Mouse (Mus musculus) liver, embryonic 15.5 days (tissue): ENCODE measurements at regions not wholly inside any gene's neighbourhood (a gene's known extent, or its start where the extent isn't known, plus 50 kb on each side); places are given as distances from the start of the nearest gene placed in this dataset.

Experiments
- ATAC-seq: fragments of 200-750 bp; cut with Nextera tagmentation; 2 replicates; pipeline ENCODE4 v1.8.0; 2017; ENCODE audit warnings: moderate number of reproducible peaks, mild to moderate bottlenecking, moderate library complexity; ENCODE audit not compliant: insufficient read depth
- H3K27ac ChIP-seq: fragments of 300-500 bp; sonication (generic); replicated peaks from 2 replicates; pipeline ENCODE4 v1.5.1; 2015; ENCODE audit warnings: mild to moderate bottlenecking, inconsistent platforms
- H3K27me3 ChIP-seq: fragments of 300-500 bp; sonication (generic); 2 replicates; pipeline ENCODE4 v1.6.1; 2015; ENCODE audit warnings: mild to moderate bottlenecking, inconsistent platforms
- H3K36me3 ChIP-seq: fragments of 300-500 bp; sonication (generic); replicated peaks from 2 replicates; pipeline ENCODE4 v1.6.1; 2015; ENCODE audit warnings: moderate library complexity, mild to moderate bottlenecking, inconsistent platforms
- H3K4me1 ChIP-seq: fragments of 300-500 bp; sonication (generic); replicated peaks from 2 replicates; pipeline ENCODE4 v1.6.1; 2015; ENCODE audit warnings: inconsistent platforms
- H3K4me2 ChIP-seq: fragments of 300-500 bp; sonication (generic); 2 replicates; pipeline ENCODE4 v1.6.1; 2015; ENCODE audit warnings: moderate library complexity, mild to moderate bottlenecking, inconsistent platforms
- H3K4me3 ChIP-seq: fragments of 300-500 bp; sonication (generic); replicated peaks from 2 replicates; pipeline ENCODE4 v1.5.1; 2015; ENCODE audit warnings: mild to moderate bottlenecking, inconsistent platforms
- H3K9ac ChIP-seq: fragments of 300-500 bp; sonication (generic); 2 replicates; pipeline ENCODE4 v1.6.1; 2015; ENCODE audit warnings: moderate library complexity, mild to moderate bottlenecking, inconsistent platforms
- H3K9me3 ChIP-seq: fragments of 300-500 bp; sonication (generic); replicated peaks from 2 replicates; pipeline ENCODE4 v1.6.1; 2016; ENCODE audit warnings: inconsistent platforms
- WGBS: fragments of 180-500 bp; shearing (Covaris S2); methylation state at CpG from one replicate; pipeline ENCODE4 v1.1.7; 2015; ENCODE audit warnings: mixed read lengths; ENCODE audit not compliant: insufficient replicate concordance; 5-methylcytosine and 5-hydroxymethylcytosine counted together

DNA sequence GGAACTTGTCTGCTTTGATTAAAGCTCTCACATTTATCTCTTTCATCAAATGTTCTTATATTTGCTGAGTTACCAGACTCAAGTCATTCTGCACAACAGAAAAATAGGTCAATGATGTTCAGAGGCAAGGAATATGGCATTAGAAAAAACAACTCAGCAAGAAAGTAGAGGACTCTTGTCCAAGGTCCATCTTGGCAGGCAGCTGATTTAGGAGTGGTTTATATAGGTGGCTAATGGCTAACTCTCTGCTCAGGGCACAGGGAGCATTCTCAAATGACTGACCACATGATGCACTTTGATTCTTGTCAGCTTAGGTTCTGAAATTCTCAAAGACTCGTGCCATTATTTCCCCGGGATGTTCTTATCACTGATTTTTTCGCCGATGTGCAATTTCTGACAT, 216.7 kb upstream of the Mmadhc start:
- no peak overlapping the region for H3K4me3 ChIP-seq
- H3K27ac ChIP-seq = no peak overlapping the region
- no peak overlapping the region for H3K9ac ChIP-seq
- no peaks in the 10 kb centered on the region for H3K9me3 ChIP-seq
- no peak overlapping the region for H3K4me2 ChIP-seq
- H3K27me3 ChIP-seq = no peaks in the 10 kb centered on the region
- WGBS = 75% methylated on average over 4 of the region's 4 CpGs
- no peak for ATAC-seq
- no peaks in the 10 kb centered on the region for H3K36me3 ChIP-seq
- H3K4me1 ChIP-seq = no peaks in the 10 kb centered on the region

DNA sequence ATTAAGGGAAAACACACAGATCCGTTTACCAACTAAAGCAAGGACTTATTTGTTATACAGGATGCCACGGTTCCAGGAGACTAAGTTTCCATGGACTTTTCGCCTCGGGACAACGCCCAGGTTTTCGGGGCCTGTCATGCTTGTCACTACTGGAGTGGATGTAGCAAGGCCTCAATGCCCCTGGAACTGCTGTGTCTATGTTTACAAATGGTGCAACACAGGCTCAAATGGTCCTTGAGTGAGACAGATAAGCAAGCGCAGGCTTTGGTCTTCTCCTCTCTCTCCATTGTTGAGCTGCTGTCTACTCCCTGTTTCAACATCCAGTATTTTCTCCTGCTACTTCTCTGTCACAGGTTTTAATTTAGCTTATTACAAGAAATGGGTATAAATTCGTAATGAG, 202.1 kb upstream of the Mmadhc start:
- no peak overlapping the region for H3K9ac ChIP-seq
- no peaks in the 10 kb centered on the region for H3K27me3 ChIP-seq
- no peak overlapping the region for H3K27ac ChIP-seq
- no peaks in the 10 kb centered on the region for H3K9me3 ChIP-seq
- 58% methylated on average over 8 of the region's 8 CpGs for WGBS
- H3K4me1 ChIP-seq = no peaks in the 10 kb centered on the region
- ATAC-seq = no peak
- H3K4me2 ChIP-seq = no peak overlapping the region
- no peaks in the 10 kb centered on the region for H3K36me3 ChIP-seq
- no peak overlapping the region for H3K4me3 ChIP-seq

DNA sequence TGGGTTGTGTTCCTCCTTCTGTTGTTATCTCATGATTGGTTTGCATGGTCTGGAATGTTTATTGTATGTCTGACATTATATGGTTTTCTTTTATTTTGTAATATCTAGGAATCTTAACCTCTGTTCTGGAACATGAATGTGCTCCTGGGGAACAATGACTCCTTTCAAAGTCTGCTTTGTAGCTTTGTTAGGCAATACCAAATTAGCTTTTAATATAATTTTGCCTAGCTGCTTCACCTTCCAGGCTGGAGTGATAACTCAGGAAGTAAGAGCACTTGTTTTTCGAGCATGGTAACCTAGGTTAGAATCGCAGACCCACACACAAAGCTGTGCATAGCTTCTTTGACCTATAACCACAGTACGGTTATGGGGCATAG, 199.4 kb upstream of the Mmadhc start:
- no peak for ATAC-seq
- H3K27ac ChIP-seq = no peak overlapping the region
- no peak overlapping the region for H3K4me2 ChIP-seq
- H3K27me3 ChIP-seq = no peaks in the 10 kb centered on the region
- no peaks in the 10 kb centered on the region for H3K4me1 ChIP-seq
- WGBS = 63% methylated on average over 3 of the region's 3 CpGs
- H3K4me3 ChIP-seq = no peak overlapping the region
- no peak overlapping the region for H3K9ac ChIP-seq
- no peaks in the 10 kb centered on the region for H3K9me3 ChIP-seq
- H3K36me3 ChIP-seq = no peaks in the 10 kb centered on the region

DNA sequence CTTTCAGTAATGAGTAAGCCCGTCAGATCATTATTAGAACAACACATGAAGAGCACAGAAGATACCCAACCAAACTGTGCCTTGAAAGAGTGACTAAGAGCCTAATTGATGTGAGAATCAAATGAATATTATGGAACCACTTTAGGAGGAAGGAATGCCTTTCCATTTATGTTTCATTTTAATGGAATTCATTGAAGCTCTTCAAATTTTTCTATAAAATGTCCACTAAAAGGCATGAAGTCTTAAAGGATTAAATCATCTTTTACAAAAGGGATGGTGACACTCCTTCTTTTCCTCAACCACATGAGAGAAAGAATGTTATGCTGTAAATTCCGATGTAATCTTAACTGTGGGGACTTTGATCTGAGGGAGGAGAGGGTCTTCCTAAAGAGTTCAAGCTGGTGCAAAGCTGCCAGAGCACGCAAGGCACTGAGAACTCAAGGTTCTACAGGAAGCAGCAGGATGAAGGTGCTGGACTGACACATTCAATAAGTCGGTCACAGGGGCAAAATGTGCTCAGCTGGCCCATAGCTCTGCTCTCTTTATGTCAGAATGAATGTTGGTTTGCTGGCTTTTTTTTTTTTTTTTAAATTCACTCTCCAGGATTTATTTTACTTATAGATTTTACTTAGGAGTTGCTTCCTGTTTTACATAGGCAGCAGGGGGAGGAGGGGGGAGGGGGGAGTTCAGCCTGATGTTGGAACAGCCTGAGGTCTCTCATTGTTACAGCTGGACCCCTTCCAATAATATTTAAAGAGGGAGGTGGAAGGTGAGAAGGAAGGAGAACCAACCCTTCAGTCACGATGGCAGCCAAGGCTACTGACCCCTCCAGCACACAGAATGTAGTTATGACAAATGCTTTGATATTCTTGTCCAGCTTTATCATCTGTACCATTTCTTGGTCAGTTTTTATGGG, 198.8 kb upstream of the Mmadhc start:
- H3K36me3 ChIP-seq = no peaks in the 10 kb centered on the region

DNA sequence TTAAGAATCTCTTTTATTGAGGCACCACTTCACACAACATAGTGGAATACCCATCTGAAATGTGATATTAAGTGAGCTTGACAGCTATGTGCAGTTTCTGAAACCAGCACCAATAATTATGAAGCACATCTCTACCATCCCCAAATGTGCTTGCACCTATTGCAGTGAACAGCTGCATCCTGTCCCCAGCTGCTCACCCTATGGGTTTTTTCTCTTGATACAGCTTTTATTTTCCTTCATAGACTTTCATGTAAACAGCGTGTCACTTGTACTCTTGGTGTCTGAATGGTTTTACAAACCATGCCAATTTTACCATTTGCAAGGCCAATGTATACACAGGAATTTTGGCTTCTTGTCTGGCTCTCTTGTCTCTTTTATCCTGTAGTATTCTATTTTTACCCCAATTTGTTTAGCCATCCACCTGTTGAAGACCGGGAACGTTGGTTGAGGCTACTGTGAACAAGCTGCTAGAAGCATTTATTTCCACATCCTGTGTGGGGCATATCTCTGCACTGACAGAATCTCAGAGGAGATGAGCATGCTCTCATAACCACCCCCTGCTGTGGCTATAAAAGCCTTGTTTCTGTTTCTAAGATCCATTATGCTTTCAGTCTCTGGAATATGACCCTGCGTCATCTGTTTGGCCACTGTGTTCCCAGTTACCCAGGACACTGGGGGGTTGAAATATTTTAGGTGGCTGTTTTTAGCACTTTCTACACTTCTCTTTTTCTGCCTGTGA, 197.2 kb upstream of the Mmadhc start:
- Histone ChIP-seq H3K27me3 (no peaks in the 10 kb centered on the region), H3K27ac (no peak overlapping the region), H3K4me1 (no peaks in the 10 kb centered on the region), H3K4me3 (no peak overlapping the region), H3K9ac (no peak overlapping the region), H3K9me3 (no peaks in the 10 kb centered on the region), H3K36me3 (no peaks in the 10 kb centered on the region), H3K4me2 (no peak overlapping the region)
- 57% methylated on average over 4 of the region's 4 CpGs for WGBS
- no peak for ATAC-seq

More for the DNA sequence above, 198.8 kb upstream of the Mmadhc start:
- Histone ChIP-seq H3K9ac (no peak overlapping the region), H3K27ac (no peak overlapping the region), H3K4me2 (no peak overlapping the region), H3K4me1 (no peaks in the 10 kb centered on the region), H3K27me3 (no peaks in the 10 kb centered on the region), H3K9me3 (no peaks in the 10 kb centered on the region), H3K4me3 (no peak overlapping the region)
- 44% methylated on average over 5 of the region's 5 CpGs for WGBS
- no peak for ATAC-seq

DNA sequence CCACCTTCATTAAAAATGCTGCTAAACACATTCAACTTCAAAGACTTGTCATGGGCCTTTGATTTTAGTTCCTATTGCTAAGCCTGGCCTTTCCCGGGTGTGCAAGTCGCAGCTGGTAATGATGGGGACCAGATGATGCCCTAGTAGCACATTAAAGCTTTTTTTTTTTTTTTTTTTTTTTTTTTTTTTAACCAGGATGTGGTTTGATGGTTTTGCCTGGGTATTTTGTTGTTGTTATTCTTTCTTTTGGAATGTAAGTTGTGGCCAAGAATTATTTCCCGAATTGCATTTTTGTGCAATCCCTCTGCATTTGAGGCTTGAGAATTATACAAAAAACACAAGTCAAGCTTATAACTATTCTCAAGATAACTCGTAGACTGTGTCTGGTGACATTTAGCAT, 167.2 kb upstream of the Mmadhc start:
- H3K27me3 ChIP-seq = no peaks in the 10 kb centered on the region
- H3K36me3 ChIP-seq = no peaks in the 10 kb centered on the region
- no peaks in the 10 kb centered on the region for H3K9me3 ChIP-seq
- H3K9ac ChIP-seq = no peak overlapping the region
- H3K4me3 ChIP-seq = no peak overlapping the region
- H3K4me2 ChIP-seq = no peak overlapping the region
- H3K4me1 ChIP-seq = no peaks in the 10 kb centered on the region
- 44% methylated on average over 4 of the region's 4 CpGs for WGBS
- ATAC-seq = no peak
- no peak overlapping the region for H3K27ac ChIP-seq

DNA sequence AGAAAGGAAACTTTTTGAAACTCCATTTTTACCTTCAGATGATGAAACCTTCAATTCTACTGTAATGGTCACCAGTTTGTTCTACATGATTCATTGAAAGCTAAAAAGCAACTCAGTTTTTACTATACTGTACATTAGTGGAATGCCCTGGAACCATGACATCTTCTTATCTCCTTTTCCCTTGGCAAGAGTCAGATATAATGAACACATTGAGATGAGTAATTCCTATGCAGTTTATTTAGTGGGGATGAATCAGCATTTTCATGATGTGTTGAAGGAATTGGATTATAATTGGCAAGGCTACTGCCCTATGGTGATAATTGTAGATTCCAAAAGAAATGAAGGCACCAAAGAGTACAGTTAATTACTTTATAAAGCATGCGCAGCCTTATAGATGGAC, 165.8 kb upstream of the Mmadhc start:
- Histone ChIP-seq H3K36me3 (no peaks in the 10 kb centered on the region), H3K27me3 (no peaks in the 10 kb centered on the region), H3K9ac (no peak overlapping the region), H3K4me3 (no peak overlapping the region), H3K4me2 (no peak overlapping the region), H3K4me1 (no peaks in the 10 kb centered on the region), H3K27ac (no peak overlapping the region), H3K9me3 (no peaks in the 10 kb centered on the region)
- no peak for ATAC-seq
- 76% methylated on average over 1 of the region's 1 CpGs for WGBS

DNA sequence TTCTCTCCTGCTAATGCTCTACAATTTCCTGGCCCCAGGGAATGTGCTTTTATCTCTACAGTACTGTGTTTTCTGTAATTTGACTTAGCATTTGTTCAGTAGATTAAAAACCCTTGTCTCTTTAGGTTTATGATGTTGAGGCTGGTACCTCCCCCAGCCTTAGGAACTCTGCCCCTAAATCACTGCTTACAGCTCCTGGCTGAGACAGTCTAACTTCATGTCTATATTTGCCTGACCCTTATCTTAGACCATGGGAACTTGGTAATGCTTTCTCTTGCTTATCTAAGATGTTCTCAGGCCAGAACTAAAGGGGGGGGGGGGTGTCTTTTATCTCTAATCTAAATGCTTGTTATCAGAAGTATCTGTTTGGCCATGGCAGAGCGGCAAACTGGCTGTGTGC, 160.1 kb upstream of the Mmadhc start:
- H3K9ac ChIP-seq = no peak overlapping the region
- H3K36me3 ChIP-seq = no peaks in the 10 kb centered on the region
- H3K9me3 ChIP-seq = no peaks in the 10 kb centered on the region
- ATAC-seq = no peak
- 57% methylated on average over 1 of the region's 1 CpGs for WGBS
- H3K4me2 ChIP-seq = no peak overlapping the region
- H3K4me3 ChIP-seq = no peak overlapping the region
- no peaks in the 10 kb centered on the region for H3K4me1 ChIP-seq
- H3K27me3 ChIP-seq = no peaks in the 10 kb centered on the region
- no peak overlapping the region for H3K27ac ChIP-seq

DNA sequence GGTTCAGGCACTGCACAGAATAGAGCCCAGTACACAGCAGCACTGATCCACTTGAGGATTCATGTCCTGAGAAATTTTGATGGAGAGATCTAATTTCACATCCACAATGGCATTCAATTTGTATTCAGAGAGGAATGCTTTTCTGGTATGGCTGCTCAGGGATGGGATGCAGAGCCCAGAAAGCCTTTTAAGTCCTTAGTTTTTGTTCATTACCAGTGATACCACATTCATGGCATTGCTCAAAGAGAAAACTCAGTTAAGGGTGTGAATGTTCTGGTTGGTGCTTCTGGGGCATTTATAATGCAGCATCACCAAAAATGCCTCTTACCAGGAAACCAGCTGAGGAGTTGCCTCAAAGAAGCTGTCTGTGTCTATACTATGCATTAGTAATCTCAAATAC, 151.5 kb upstream of the Mmadhc start:
- Histone ChIP-seq H3K36me3 (no peaks in the 10 kb centered on the region), H3K4me2 (no peak overlapping the region), H3K9ac (no peak overlapping the region), H3K4me3 (no peak overlapping the region), H3K4me1 (no peaks in the 10 kb centered on the region), H3K9me3 (no peaks in the 10 kb centered on the region), H3K27ac (no peak overlapping the region), H3K27me3 (no peaks in the 10 kb centered on the region)
- no peak for ATAC-seq

DNA sequence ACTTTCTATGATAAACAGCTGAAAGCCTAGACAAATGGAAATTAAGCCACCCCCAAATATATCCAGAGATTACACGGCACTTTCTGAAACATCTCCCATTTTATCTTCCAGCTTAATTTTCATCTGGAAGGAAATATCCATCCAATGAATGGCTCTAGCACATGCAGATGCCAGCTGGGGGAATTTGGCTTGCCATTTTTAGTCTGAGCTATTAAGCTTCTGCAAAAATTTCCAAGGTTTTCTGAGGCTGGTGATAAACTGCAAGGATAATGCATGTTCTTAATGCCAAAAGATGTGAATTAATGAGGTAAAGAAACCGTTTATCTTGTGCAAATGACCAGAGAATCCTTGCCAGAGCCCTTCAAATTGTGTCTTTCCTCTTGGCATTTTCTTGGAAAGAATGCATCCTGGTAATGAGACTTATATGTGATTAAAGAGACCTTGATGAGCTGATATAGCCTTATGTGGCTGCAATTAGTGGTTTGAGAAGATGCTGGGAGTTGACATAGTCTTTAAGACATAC, 149.4 kb upstream of the Mmadhc start:
- WGBS = 37% methylated on average over 2 of the region's 2 CpGs
- Histone ChIP-seq H3K27ac (no peak overlapping the region), H3K4me1 (no peaks in the 10 kb centered on the region), H3K4me3 (no peak overlapping the region), H3K9me3 (no peaks in the 10 kb centered on the region), H3K27me3 (no peaks in the 10 kb centered on the region), H3K36me3 (no peaks in the 10 kb centered on the region), H3K4me2 (no peak overlapping the region), H3K9ac (no peak overlapping the region)
- no peak for ATAC-seq

DNA sequence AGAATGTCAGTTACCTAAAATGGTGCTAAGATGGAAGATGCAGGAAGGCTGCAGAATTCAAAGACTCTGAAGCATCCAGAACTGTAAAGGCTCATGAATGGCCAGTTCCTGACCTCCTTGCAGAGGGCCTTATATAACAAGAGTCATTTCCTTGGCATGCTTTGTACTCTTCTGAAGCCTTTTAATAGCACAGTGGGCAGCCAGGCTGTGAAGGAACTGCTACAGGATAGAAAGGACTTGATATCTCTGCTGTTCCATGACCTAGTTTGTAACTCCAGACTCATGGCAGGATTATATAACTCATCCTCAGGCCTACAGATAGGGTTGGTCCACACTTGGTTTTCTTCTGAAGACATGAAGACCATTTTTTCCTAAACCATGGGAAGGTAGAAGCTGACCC, 143.7 kb upstream of the Mmadhc start:
- no peak overlapping the region for H3K4me3 ChIP-seq
- H3K27me3 ChIP-seq = no peaks in the 10 kb centered on the region
- H3K9ac ChIP-seq = no peak overlapping the region
- ATAC-seq = no peak
- no peaks in the 10 kb centered on the region for H3K9me3 ChIP-seq
- no peaks in the 10 kb centered on the region for H3K4me1 ChIP-seq
- H3K36me3 ChIP-seq = no peaks in the 10 kb centered on the region
- no peak overlapping the region for H3K27ac ChIP-seq
- H3K4me2 ChIP-seq = no peak overlapping the region
